Mouse (Mus musculus): ENCODE measurements at regions not wholly inside any gene's neighbourhood (a gene's known extent, or its start where the extent isn't known, plus 50 kb on each side); places are given as distances from the start of the nearest gene placed in this dataset.

GRCm38 (mm10) chr2:168831740-168832139 lies 64.0 kb upstream of the Sall4 start:
- DNase-seq (ENCODE audit: low spot score) = no peak

GRCm38 (mm10) chr2:168820648-168821047 lies 52.9 kb upstream of the Sall4 start:
- Histone ChIP-seq H3K9ac (ENCODE audit: low read length) (no peak overlapping the region), H3K4me2 (ENCODE audit: low read depth) (no peak overlapping the region), H3K27ac (ENCODE audit: low read depth, low read length) (no peak overlapping the region), H3K4me3 (ENCODE audit: low read depth, low read length) (no peak overlapping the region), H3K9me3 (ENCODE audit: control insufficient read depth, low read length) (no peaks in the 10 kb centered on the region), H3K36me3 (ENCODE audit: control insufficient read depth, insufficient read depth, low read length) (no peaks in the 10 kb centered on the region), H3K4me1 (ENCODE audit: control insufficient read depth, insufficient read depth, low read length) (no peaks in the 10 kb centered on the region), H3K27me3 (ENCODE audit: control insufficient read depth, insufficient read depth, low read length) (no peaks in the 10 kb centered on the region)
- ATAC-seq (ENCODE audit: insufficient read depth, low FRiP score, low TSS enrichment) = no peak
- DNase-seq (ENCODE audit: low spot score) = no peak
- 70% methylated on average over 10 of the region's 10 CpGs for WGBS

More at GRCm38 (mm10) chr2:168831740-168832139, 64.0 kb upstream of the Sall4 start:
- no peaks in the 10 kb centered on the region for H3K27me3 ChIP-seq (ENCODE audit: control insufficient read depth, insufficient read depth, low read length)
- H3K4me2 ChIP-seq (ENCODE audit: low read depth) = 0 out of 2 replicates have a peak overlapping the region, but pooled peaks have one; percentile 20
- no peak overlapping the region for H3K27ac ChIP-seq (ENCODE audit: low read depth, low read length)
- no peak overlapping the region for H3K4me3 ChIP-seq (ENCODE audit: low read depth, low read length)
- H3K9ac ChIP-seq (ENCODE audit: low read length) = no peak overlapping the region
- H3K9me3 ChIP-seq (ENCODE audit: control insufficient read depth, low read length) = no peaks in the 10 kb centered on the region
- H3K4me1 ChIP-seq (ENCODE audit: control insufficient read depth, insufficient read depth, low read length) = no peaks in the 10 kb centered on the region
- WGBS = 17% methylated on average over 14 of the region's 14 CpGs
- ATAC-seq (ENCODE audit: insufficient read depth, low FRiP score, low TSS enrichment) = no peak
- no peaks in the 10 kb centered on the region for H3K36me3 ChIP-seq (ENCODE audit: control insufficient read depth, insufficient read depth, low read length)

Data from neural tube, embryonic 11.5 days (tissue).